Mouse (Mus musculus): ENCODE measurements around the gene Gm49322. TPM values are rescaled to one million over a fixed set of nuclear protein-coding genes. Genes with fewer than 3 reads are reported as not detected.

Gm49322 gene
- total and polyA plus RNA-seq, 3 experiments, result 0.28 to 1.8 (median 1.1) TPM

- Histone ChIP-seq H3K4me2 (ENCODE audit: insufficient read depth, low read depth, poor library complexity, severe bottlenecking) (no peak overlapping the region), H3K27me3 (replicated peaks) (no peaks in the 10 kb centered on the region), H3K9me3 (replicated peaks; ENCODE audit: low read length) (no peaks in the 10 kb centered on the region), H3K79me2 (replicated peaks; ENCODE audit: control insufficient read depth, extremely low read depth, insufficient read depth, poor library complexity, severe bottlenecking) (peaks cover 35% of the 10 kb centered on the region), H3K36me3 (replicated peaks in 1 of 2; ENCODE audit: control insufficient read depth in 1 of 2, insufficient read depth in 1 of 2, low read length in 1 of 2) (peaks cover 43 to 56% of the 10 kb centered on the region in 2 experiments), H3K27ac (ENCODE audit: insufficient read depth, low read depth) (no peak overlapping the region), H3K4me3 (replicated peaks in 1 of 3; ENCODE audit: low read depth in 2 of 3, low read length in 2 of 3, poor library complexity in 1 of 3) (no peak overlapping the region), H3K9ac (ENCODE audit: insufficient read depth, low read depth) (no peak overlapping the region), H3K4me1 (ENCODE audit: control insufficient read depth in 1 of 2, insufficient read depth in 2 of 2) (peaks cover 17 to 46% of the 10 kb centered on the region in 2 experiments)
- dilution Hi-C loops (cut with MboI; ENCODE audit: extremely low pct_ligation_motif_present, extremely low pct_unique_long_range_greater_than_20kb, low sequenced_read_pairs) (no loop called here), in situ Hi-C loops (cut with MboI; ENCODE audit: low pct_ligation_motif_present, low pct_unique_long_range_greater_than_20kb, low sequenced_read_pairs) (no loop called here)
- TF ChIP-seq NELFE (IDR thresholded peaks at IDR 0.05; ENCODE audit: low read depth, low read length) (no peak), ZKSCAN1 (IDR thresholded peaks at IDR 0.05; ENCODE audit: borderline replicate concordance, low read depth, low read length) (no peak), ETS1 (conservative IDR thresholded peaks at IDR 0.05; ENCODE audit: low read depth, low read length) (no peak), POLR2AphosphoS2 (IDR thresholded peaks at IDR 0.05; ENCODE audit: low read depth, low read length) (no peak), ZMIZ1 (IDR thresholded peaks at IDR 0.05; ENCODE audit: low read depth, low read length) (no peak), MAFK (IDR thresholded peaks at IDR 0.05; ENCODE audit: insufficient replicate concordance, low read length) (no peak), RAD21 (IDR thresholded peaks at IDR 0.05; ENCODE audit: low read depth, low read length) (no peak), MYC (IDR thresholded peaks at IDR 0.05; ENCODE audit: low read depth, low read length) (no peak), USF2 (conservative IDR thresholded peaks at IDR 0.05; ENCODE audit: low read depth, low read length) (no peak), SIN3A (IDR thresholded peaks at IDR 0.05; ENCODE audit: low read length) (no peak), TBP (conservative IDR thresholded peaks at IDR 0.05; ENCODE audit: low read depth, low read length) (no peak), TCF12 (IDR thresholded peaks at IDR 0.05; ENCODE audit: low read depth, low read length) (no peak), CTCF (conservative IDR thresholded peaks at IDR 0.05 in 1 of 2, IDR thresholded peaks at IDR 0.05 in 1 of 2; ENCODE audit: low read depth in 2 of 2, low read length in 2 of 2) (no peak), CHD2 (IDR thresholded peaks at IDR 0.05; ENCODE audit: low read length) (no peak), EP300 (IDR thresholded peaks at IDR 0.05; ENCODE audit: low read length) (no peak), RCOR1 (conservative IDR thresholded peaks at IDR 0.05; ENCODE audit: low read depth, low read length) (no peak), ELF1 (IDR thresholded peaks at IDR 0.05; ENCODE audit: low read depth, low read length) (no peak)
- DNase-seq (ENCODE audit: extremely low read depth), result no peak
These were observed 833 bp upstream of the Gm49322 start for GRCm38 (mm10) chr10:80604988-80605387.

- DNase-seq (ENCODE audit: extremely low read depth), result no peak
- Histone ChIP-seq H3K9me3 (replicated peaks; ENCODE audit: low read length) (no peaks in the 10 kb centered on the region), H3K36me3 (replicated peaks in 1 of 2; ENCODE audit: control insufficient read depth in 1 of 2, insufficient read depth in 1 of 2, low read length in 1 of 2) (peaks cover 44 to 69% of the 10 kb centered on the region in 2 experiments)
These were observed 485 bp downstream of the Gm49322 start for GRCm38 (mm10) chr10:80606306-80606705.

More at GRCm38 (mm10) chr10:80606306-80606705, 485 bp downstream of the Gm49322 start:
- Histone ChIP-seq H3K4me1 (ENCODE audit: control insufficient read depth in 1 of 2, insufficient read depth in 2 of 2) (peaks cover 22 to 59% of the 10 kb centered on the region in 2 experiments), H3K4me3 (replicated peaks in 1 of 3; ENCODE audit: low read depth in 2 of 3, low read length in 2 of 3, poor library complexity in 1 of 3) (no peak overlapping the region), H3K27ac (ENCODE audit: insufficient read depth, low read depth) (no peak overlapping the region), H3K9ac (ENCODE audit: insufficient read depth, low read depth) (no peak overlapping the region), H3K4me2 (ENCODE audit: insufficient read depth, low read depth, poor library complexity, severe bottlenecking) (no peak overlapping the region), H3K27me3 (replicated peaks) (no peaks in the 10 kb centered on the region), H3K79me2 (replicated peaks; ENCODE audit: control insufficient read depth, extremely low read depth, insufficient read depth, poor library complexity, severe bottlenecking) (peaks cover 35% of the 10 kb centered on the region)
- in situ Hi-C loops (cut with MboI; ENCODE audit: low pct_ligation_motif_present, low pct_unique_long_range_greater_than_20kb, low sequenced_read_pairs), result no loop called here
- no peak for TF ChIP-seq MAX (IDR thresholded peaks at IDR 0.05; ENCODE audit: low read length)
- no peak for TF ChIP-seq GABPA (IDR thresholded peaks at IDR 0.05; ENCODE audit: insufficient replicate concordance, low read depth, low read length)
- TF ChIP-seq SMC3 (IDR thresholded peaks at IDR 0.05; ENCODE audit: low read depth, low read length), result no peak
- TF ChIP-seq POLR2AphosphoS2 (IDR thresholded peaks at IDR 0.05; ENCODE audit: low read depth, low read length), result no peak
- no peak for TF ChIP-seq KAT2A (IDR thresholded peaks at IDR 0.05; ENCODE audit: insufficient replicate concordance, low read length)
- TF ChIP-seq RCOR1 (conservative IDR thresholded peaks at IDR 0.05; ENCODE audit: low read depth, low read length), result no peak
- TF ChIP-seq MYC (IDR thresholded peaks at IDR 0.05; ENCODE audit: low read depth, low read length), result no peak
- no peak for TF ChIP-seq ETS1 (conservative IDR thresholded peaks at IDR 0.05; ENCODE audit: low read depth, low read length)
- TF ChIP-seq ZKSCAN1 (IDR thresholded peaks at IDR 0.05; ENCODE audit: borderline replicate concordance, low read depth, low read length), result no peak
- TF ChIP-seq UBTF (IDR thresholded peaks at IDR 0.05; ENCODE audit: low read depth, low read length), result no peak
- dilution Hi-C loops (cut with MboI; ENCODE audit: extremely low pct_ligation_motif_present, extremely low pct_unique_long_range_greater_than_20kb, low sequenced_read_pairs), result no loop called here

Data from CH12.LX (cell line).